ENCODE assay signal across 8 mouse cellular contexts in the genomic region with DNA sequence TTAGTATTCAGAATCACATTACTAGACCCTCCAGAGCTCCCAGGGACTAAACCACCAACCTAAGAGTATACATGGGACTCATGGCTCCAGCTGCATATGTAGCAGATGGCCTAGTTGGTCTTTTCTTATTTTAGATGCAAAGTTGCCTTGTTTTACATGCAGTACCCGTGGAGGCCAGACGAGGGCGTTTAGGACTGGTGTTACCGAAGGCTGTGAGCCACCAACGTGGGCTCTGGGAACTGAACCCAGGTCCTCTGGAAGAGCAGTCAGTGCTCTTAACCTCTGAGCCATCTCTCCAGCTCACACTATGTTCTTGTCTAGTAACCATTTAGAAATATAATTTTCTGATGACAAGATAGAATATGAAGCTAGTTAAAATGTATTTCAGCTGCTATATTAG.
DNase-seq lines count a peak whose midpoint lies in the region; TF ChIP-seq lines count a peak whose summit lies in the region.

No protein-coding gene starts in this region.

- WGBS in thymus, adult 2 months = 21% methylated on average over 5 of the region's 5 CpGs

- peak; percentile 59; the same call in 1 of the 2 replicates for TF ChIP-seq CTCF in thymus, adult 2 months (IDR thresholded peaks at IDR 0.05; ENCODE audit: borderline replicate concordance, control insufficient read depth, extremely low read depth, insufficient read depth, low read length, poor library complexity)

- no peaks in the 10 kb centered on the region for H3K4me1 ChIP-seq in thymus, adult 2 months (replicated peaks; ENCODE audit: control insufficient read depth, insufficient read depth, low read length)

- TF ChIP-seq POLR2A in thymus, adult 2 months (IDR thresholded peaks at IDR 0.05; ENCODE audit: control insufficient read depth, extremely low read depth, insufficient read depth, low read length, poor library complexity) = no peak

- H3K36me3 ChIP-seq in thymus, adult 2 months (ENCODE audit: control insufficient read depth, insufficient read depth, low read length) = no peaks in the 10 kb centered on the region

- H3K27me3 ChIP-seq in thymus, adult 2 months (ENCODE audit: control insufficient read depth, insufficient read depth, low read length) = no peaks in the 10 kb centered on the region

- H3K27ac ChIP-seq in thymus, adult 2 months (ENCODE audit: control insufficient read depth, insufficient read depth, low read length) = no peak overlapping the region

- peak; percentile 29 for DNase-seq in heart, postnatal 4 days
- no peak for DNase-seq in heart, adult 8-10 months (ENCODE audit: low spot score)
- peak; percentile 37 for DNase-seq in thymus, adult 2 months
- no peak for DNase-seq in thymus, adult 18-20 months
- peak; percentile 82 for DNase-seq in induced T-regulatory cell, adult 2 months (ENCODE audit: low read depth)
- DNase-seq in yolk sac, embryonic 10.5 days (ENCODE audit: low spot score) = no peak
- no peak for DNase-seq in layer of hippocampus, adult 18-20 months (ENCODE audit: low spot score in 2 of 2)
- no peak for DNase-seq in adrenal gland, adult 8-10 months

- H3K4me3 ChIP-seq in thymus, adult 2 months (ENCODE audit: control insufficient read depth, insufficient read depth, low read length) = no peak overlapping the region

Comparison
In these comparisons a context has a peak if more than half of its experiments do, and no peak if none do; other contexts are left out.
1. DNase-seq: peak in heart, postnatal 4 days (single experiment), thymus, adult 2 months (single experiment) and induced T-regulatory cell, adult 2 months (single experiment); none in heart, adult 8-10 months (single experiment), thymus, adult 18-20 months (0 of 2), yolk sac, embryonic 10.5 days (single experiment), layer of hippocampus, adult 18-20 months (0 of 2) and adrenal gland, adult 8-10 months (single experiment).